In the genomic region with DNA sequence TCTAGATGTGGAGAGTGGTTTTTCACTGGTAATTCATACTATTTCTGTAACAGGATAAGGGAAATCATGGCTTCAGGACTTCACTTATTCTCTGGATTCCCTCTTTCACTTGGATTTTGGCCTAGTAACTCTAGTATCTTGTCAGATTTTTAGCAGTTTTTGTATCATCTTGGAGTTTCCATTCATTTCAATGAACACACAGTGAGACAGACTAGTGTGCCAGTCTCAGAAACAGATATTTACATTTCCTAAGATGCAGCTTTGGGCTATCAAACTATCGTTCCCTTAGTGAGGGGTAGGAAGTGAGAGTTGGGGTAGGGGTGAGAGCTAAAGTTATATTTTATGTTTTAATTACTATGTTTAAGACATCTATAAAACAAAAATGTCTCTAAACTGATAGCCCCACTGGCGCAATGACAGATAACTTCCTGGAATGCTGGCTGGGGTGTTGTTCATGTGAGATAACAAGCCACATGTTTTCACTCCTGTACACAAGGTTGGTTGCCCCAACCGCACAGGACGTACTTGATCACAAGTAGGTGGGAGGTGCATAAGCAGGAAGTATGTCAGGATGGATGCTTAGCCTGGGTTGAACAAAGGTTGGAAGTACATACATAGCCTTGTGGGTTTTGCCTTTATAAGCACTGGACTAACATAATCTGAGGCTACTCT, we compare ENCODE assay signal across 26 mouse cellular contexts. TPM values are rescaled to one million over a fixed set of nuclear protein-coding genes. Genes with fewer than 3 reads are reported as not detected.
DNase-seq lines count a peak whose midpoint lies in the region; ATAC-seq lines count a peak whose summit lies in the region.
"Had no signal": no experiment of that assay in that cellular context is flagged by ENCODE, and none has a peak within 500 bp of the region (broad histone marks: within the 10 kb centered on the region; RNA-seq: fewer than 3 reads in every experiment).

No protein-coding gene starts in this region.

- H3K4me2 ChIP-seq in heart, embryonic 12.5 days, result no peak overlapping the region
- no peak overlapping the region for H3K4me2 ChIP-seq in liver, embryonic 15.5 days
- H3K4me2 ChIP-seq: heart, embryonic 15.5 days; kidney, embryonic 15.5 days; limb, embryonic 12.5 days; neural tube, embryonic 13.5 days had no signal

- no peak overlapping the region for H3K27ac ChIP-seq in heart, embryonic 12.5 days (ENCODE audit: poor library complexity, severe bottlenecking)
- peak overlapping the region; percentile 43; the same call in 1 of the 2 replicates for H3K27ac ChIP-seq in liver, embryonic 15.5 days (replicated peaks)
- H3K27ac ChIP-seq: embryonic facial prominence, embryonic 10.5 days; gastrocnemius, adult 2 months; heart, embryonic 15.5 days; kidney, embryonic 15.5 days; limb, embryonic 12.5 days; neural tube, embryonic 13.5 days had no signal

- H3K36me3 ChIP-seq in heart, embryonic 12.5 days, result peaks cover 59% of the 10 kb centered on the region
- H3K36me3 ChIP-seq in liver, embryonic 15.5 days (replicated peaks), result peaks cover 2% of the 10 kb centered on the region; the same call in 1 of the 2 replicates

- DNase-seq in heart, postnatal 36 days, result no peak
- DNase-seq in cerebellum, adult 18-20 months, result no peak
- DNase-seq in urinary bladder, adult 2 months (ENCODE audit: low spot score), result no peak
- DNase-seq: cerebellum, postnatal 10 days; gastrocnemius, adult 2 months; heart, postnatal 4 days; kidney, postnatal 36 days; lung, adult 2 months; lung, postnatal 14 days; midbrain, embryonic 14.5 days; retina, postnatal 1 day; thymus, postnatal 14 days had no signal

- intact Hi-C loops in heart, postnatal 36 days (cut with DNase I), result no loop called here

- ATAC-seq in heart, embryonic 12.5 days (ENCODE audit: insufficient number of reproducible peaks, low FRiP score), result 0 out of 2 replicates have a peak, but pooled peaks have one; percentile 39
- ATAC-seq in erythroid progenitor cell, adult 5-6 weeks (replicated peaks; ENCODE audit: low FRiP score, poor library complexity, severe bottlenecking), result peak; percentile 92
- peak; percentile 88 for ATAC-seq in liver, embryonic 15.5 days (ENCODE audit: insufficient read depth)
- no peak for ATAC-seq in monocyte, adult 5-6 weeks (replicated peaks; ENCODE audit: insufficient number of reproducible peaks, low FRiP score, low TSS enrichment, poor library complexity, severe bottlenecking)
- ATAC-seq: hindbrain, embryonic 16.5 days; intestine, embryonic 16.5 days; Patski had no signal

- no peaks in the 10 kb centered on the region for H3K27me3 ChIP-seq in heart, embryonic 12.5 days (replicated peaks)
- H3K27me3 ChIP-seq in liver, embryonic 15.5 days, result no peaks in the 10 kb centered on the region
- H3K27me3 ChIP-seq: heart, embryonic 15.5 days; kidney, embryonic 15.5 days; limb, embryonic 12.5 days; megakaryocyte, embryonic 14.5 days; neural tube, embryonic 13.5 days; Patski had no signal

- H3K4me1 ChIP-seq in heart, embryonic 12.5 days (replicated peaks), result no peaks in the 10 kb centered on the region
- H3K4me1 ChIP-seq in liver, embryonic 15.5 days (replicated peaks), result no peaks in the 10 kb centered on the region; the same call in 1 of the 2 replicates
- H3K4me1 ChIP-seq: embryonic facial prominence, embryonic 10.5 days; heart, embryonic 15.5 days; kidney, embryonic 15.5 days; limb, embryonic 12.5 days; neural tube, embryonic 13.5 days had no signal

- 68% methylated on average over 4 of the region's 4 CpGs for WGBS in heart, embryonic 12.5 days
- WGBS in liver, embryonic 15.5 days (ENCODE audit: insufficient replicate concordance), result 36% methylated on average over 4 of the region's 4 CpGs

- no peak overlapping the region for H3K9ac ChIP-seq in heart, embryonic 12.5 days
- H3K9ac ChIP-seq in liver, embryonic 15.5 days, result no peak overlapping the region
- H3K9ac ChIP-seq: heart, embryonic 15.5 days; kidney, embryonic 15.5 days; limb, embryonic 12.5 days; neural tube, embryonic 13.5 days had no signal

- H3K4me3 ChIP-seq in heart, embryonic 12.5 days, result no peak overlapping the region
- no peak overlapping the region for H3K4me3 ChIP-seq in liver, embryonic 15.5 days (replicated peaks)
- H3K4me3 ChIP-seq: embryonic facial prominence, embryonic 10.5 days; gastrocnemius, adult 2 months; heart, embryonic 15.5 days; kidney, embryonic 15.5 days; limb, embryonic 12.5 days; megakaryocyte, embryonic 14.5 days; neural tube, embryonic 13.5 days had no signal

- no peaks in the 10 kb centered on the region for H3K9me3 ChIP-seq in heart, embryonic 12.5 days (replicated peaks)
- H3K9me3 ChIP-seq in liver, embryonic 15.5 days (replicated peaks), result no peaks in the 10 kb centered on the region
- H3K9me3 ChIP-seq: embryonic facial prominence, embryonic 10.5 days; heart, embryonic 15.5 days; kidney, embryonic 15.5 days; limb, embryonic 12.5 days; megakaryocyte, embryonic 14.5 days; neural tube, embryonic 13.5 days had no signal

RNA-seq across cellular contexts. Expression of a gene that starts 19.7 kb away (rescaled TPM):
- polyA plus RNA-seq in heart, embryonic 12.5 days (2016; fragmentation: Nextera tagmentation; extraction: Ambion mirVana), result 0.57 TPM in 1 of 2 replicates, not detected in the other
- not detected for total RNA-seq in heart, postnatal 36 days (2021)
- total RNA-seq in erythroid progenitor cell, adult 5-6 weeks (2015; ENCODE audit: low replicate concordance), result not detected in 2 replicates
- not detected in 2 replicates for total RNA-seq in erythroid progenitor cell, adult 5-6 weeks (2017; ENCODE audit: low replicate concordance)
- 0.16 TPM in 1 of 2 replicates, not detected in the other for polyA plus RNA-seq in liver, embryonic 15.5 days (2015; fragmentation: Nextera tagmentation; extraction: Ambion mirVana)
- 62.6 and 64.4 TPM in 2 replicates for polyA plus RNA-seq in urinary bladder, adult 2 months (2012; rRNA removed)
- total RNA-seq in monocyte, adult 5-6 weeks (2017), result not detected in 3 replicates
- total RNA-seq: gastrocnemius, postnatal 4 days; heart, postnatal 4 days had no signal

RNA-seq across cellular contexts. Expression of a gene that starts 24.9 kb away (rescaled TPM):
- 30.9 and 31.4 TPM in 2 replicates for polyA plus RNA-seq in heart, embryonic 12.5 days (2016; fragmentation: Nextera tagmentation; extraction: Ambion mirVana)
- total RNA-seq in heart, postnatal 36 days (2021), result 10 to 100 TPM; 47.6 TPM
- 13.3 and 15.5 TPM in 2 replicates for total RNA-seq in erythroid progenitor cell, adult 5-6 weeks (2015; ENCODE audit: low replicate concordance)
- 5.1 and 9.2 TPM in 2 replicates for total RNA-seq in erythroid progenitor cell, adult 5-6 weeks (2017; ENCODE audit: low replicate concordance)
- polyA plus RNA-seq in liver, embryonic 15.5 days (2015; fragmentation: Nextera tagmentation; extraction: Ambion mirVana), result 99.1 and 101 TPM in 2 replicates
- polyA plus RNA-seq in urinary bladder, adult 2 months (2012; rRNA removed), result 70.0 and 90.4 TPM in 2 replicates
- 0.95 to 4.7 TPM (median 4.2 TPM) in 3 replicates for total RNA-seq in monocyte, adult 5-6 weeks (2017)

RNA-seq across cellular contexts. Expression of a gene that starts 25.7 kb away (rescaled TPM):
- 15.4 and 16.0 TPM in 2 replicates for polyA plus RNA-seq in heart, embryonic 12.5 days (2016; fragmentation: Nextera tagmentation; extraction: Ambion mirVana)
- total RNA-seq in heart, postnatal 36 days (2021), result 10 to 100 TPM; 10.3 to 10.9 TPM
- total RNA-seq in erythroid progenitor cell, adult 5-6 weeks (2015; ENCODE audit: low replicate concordance), result 0.42 and 5.0 TPM in 2 replicates
- 1.3 and 1.8 TPM in 2 replicates for total RNA-seq in erythroid progenitor cell, adult 5-6 weeks (2017; ENCODE audit: low replicate concordance)
- 3.8 and 4.0 TPM in 2 replicates for polyA plus RNA-seq in liver, embryonic 15.5 days (2015; fragmentation: Nextera tagmentation; extraction: Ambion mirVana)
- 13.6 and 13.9 TPM in 2 replicates for polyA plus RNA-seq in urinary bladder, adult 2 months (2012; rRNA removed)
- 2.7 to 5.7 TPM (median 4.5 TPM) in 3 replicates for total RNA-seq in monocyte, adult 5-6 weeks (2017)
